Mouse (Mus musculus) right cerebral cortex, adult 2 months (tissue): ENCODE results near the gene Hoxc5.

ENCODE experiments used
- DNase-seq, 2 experiments: peaks; one replicate each; pipeline ENCODE4 v3.0.0; 2021 to 2022; ENCODE audit warnings: low spot score in 2 of 2

Hoxc5 gene

GRCm38 (mm10) chr15:102990461-102991397, 23.5 kb downstream of the Hoxc5 start, which contains the start of gene Hoxc8:
Hoxc8 (plus strand) TSS chr15:102990607.
- no peak for DNase-seq

GRCm38 (mm10) chr15:102991782-102992181, 24.5 kb downstream of the Hoxc5 start:
- DNase-seq = no peak

DNA sequence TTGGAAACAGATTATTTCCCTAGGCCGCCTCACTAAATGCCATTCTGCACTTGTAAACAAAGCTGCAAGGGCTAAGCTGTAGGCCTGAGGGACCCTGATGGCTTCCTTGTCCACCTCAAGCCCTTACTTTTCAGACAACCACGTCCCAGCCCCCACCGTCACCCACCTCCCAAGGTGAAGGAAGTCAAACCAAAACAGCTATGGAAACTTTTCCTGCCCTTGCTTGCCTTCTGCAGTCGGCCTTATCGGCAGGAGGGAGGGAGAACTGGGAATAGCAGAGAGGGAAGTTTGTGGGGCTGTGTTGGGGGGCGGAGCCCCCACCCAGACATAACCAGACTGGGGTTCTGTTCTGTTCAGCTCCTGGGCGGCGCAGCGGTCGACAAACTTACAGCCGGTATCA, 25.0 kb downstream of the Hoxc5 start:
- DNase-seq = no peak

GRCm38 (mm10) chr15:102992863-102993262, 25.6 kb downstream of the Hoxc5 start:
- no peak for DNase-seq

GRCm38 (mm10) chr15:102996548-102996947, 29.3 kb downstream of the Hoxc5 start:
- no peak for DNase-seq

DNA sequence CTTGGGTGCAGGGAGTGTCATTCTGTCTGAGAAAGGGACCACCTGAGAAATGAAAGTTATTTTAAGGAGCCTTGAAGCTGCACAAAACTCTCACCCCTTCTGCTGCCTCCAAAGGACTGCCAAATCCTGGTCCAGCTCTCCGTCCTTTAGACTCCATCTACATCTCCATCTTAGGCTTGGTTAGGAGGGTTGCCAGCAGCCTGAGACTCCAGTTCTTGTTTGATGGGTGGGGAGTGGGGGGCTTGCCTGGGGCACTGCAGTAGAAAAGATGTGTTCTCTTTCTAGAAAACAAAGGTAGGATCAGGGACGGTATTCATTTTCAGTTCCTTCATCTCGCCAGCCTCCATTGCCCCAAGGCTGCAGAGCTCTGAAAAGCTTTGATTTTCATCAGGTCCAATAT, 30.2 kb downstream of the Hoxc5 start:
- DNase-seq = no peak

DNA sequence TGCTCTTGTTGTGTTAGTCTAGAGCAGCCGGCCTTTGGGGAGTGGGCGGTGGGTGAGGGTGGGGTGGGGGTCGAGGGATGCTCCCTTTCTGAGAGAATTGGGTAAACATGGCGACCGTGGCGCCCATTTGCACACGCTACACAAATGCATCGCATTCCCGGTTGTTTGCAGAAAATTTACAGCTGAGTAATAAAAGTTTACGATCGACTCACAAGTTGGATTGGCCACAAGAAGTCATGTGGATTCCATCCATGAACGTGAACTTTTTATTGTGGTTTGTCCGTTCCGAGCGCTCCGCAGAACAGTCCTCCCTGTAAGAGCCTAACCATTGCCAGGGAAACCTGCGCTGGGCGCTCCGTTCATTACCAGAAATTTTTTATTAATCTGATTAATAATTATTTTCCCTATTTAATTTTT, 30.7 kb downstream of the Hoxc5 start, which contains the start of gene Hoxc6:
Gene Hoxc6, plus strand, starts transcription at position 319 of the 417 bp plus-strand sequence.
- no peak for DNase-seq

- no peak for DNase-seq
Measured at GRCm38 (mm10) chr15:102998608-102999182, 31.5 kb downstream of the Hoxc5 start.

DNA sequence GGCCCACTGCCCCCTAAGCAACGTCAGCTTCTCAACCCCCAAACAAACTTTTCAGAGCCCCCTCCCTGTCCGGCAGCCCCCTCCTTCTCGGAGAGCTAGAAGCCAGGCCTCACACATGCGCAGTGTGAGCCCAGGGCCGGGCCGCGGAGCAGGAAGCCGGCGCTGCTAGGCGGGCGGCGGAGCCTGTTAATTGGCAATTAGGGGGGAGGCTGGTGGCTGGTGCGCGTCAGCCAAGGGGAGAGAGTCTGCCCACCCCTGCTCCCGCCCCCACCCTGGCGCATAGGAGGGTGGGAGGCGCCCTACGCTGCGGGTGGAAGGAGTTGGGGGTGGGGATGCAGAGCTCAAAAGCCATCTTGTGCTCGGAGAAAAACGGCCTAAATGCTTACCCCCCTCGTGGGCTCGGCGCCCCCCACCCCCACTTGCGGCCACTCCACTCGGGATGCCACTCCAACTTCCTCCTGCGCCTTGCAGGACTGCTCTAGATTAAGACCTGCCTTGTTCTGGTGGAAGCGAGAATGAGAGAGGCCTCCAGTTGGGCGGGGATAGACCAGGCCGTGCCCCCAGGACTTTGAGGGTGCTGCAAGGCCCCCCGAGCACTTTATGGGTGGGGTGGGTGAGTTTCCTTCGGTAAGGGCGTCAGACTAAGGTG, 32.1 kb downstream of the Hoxc5 start:
- no peak for DNase-seq

DNA sequence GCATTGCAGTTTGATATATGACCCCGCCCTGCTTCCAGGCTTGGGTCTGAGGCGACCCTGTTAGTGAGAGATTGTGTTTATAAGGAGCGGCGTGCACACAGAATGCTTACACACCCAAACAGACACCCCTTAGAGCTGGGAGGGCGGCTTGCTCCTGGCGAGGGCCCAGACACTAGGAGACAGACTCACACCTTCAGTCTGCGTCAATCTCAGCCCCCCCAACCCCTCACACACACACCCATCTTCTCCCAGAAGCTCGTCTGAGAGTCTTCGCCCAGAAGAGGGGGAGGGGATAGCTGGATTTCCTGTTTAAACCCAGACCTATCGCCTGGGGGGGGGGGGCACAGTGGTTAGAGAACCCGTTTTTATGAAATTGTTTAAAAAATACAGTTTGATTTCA, 32.7 kb downstream of the Hoxc5 start:
- no peak for DNase-seq

GRCm38 (mm10) chr15:103000501-103000901, 33.3 kb downstream of the Hoxc5 start:
- DNase-seq = no peak

DNA sequence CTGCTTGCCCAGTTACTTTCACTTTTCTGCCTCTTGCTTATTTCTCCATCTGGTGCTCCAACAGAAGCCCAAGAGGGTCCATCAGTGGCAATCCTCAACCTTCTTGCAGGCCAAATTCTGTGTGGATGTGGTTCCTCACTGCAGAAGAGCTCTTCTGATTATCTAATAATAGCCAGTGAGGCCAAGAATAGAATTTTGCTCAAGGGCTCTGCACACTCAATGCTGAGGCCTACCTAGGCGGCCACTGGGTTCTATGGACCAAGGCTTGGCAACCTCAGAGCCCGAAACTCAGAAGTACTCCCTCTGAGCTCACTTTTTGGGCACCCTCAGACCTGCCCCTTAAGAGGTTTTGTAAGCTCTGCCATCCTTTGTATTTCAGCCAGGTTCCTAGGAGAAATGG, 34.1 kb downstream of the Hoxc5 start:
- DNase-seq = no peak

- DNase-seq = no peak
Measured at GRCm38 (mm10) chr15:103002156-103002555, 34.9 kb downstream of the Hoxc5 start.

GRCm38 (mm10) chr15:103002821-103003448, 35.7 kb downstream of the Hoxc5 start:
- no peak for DNase-seq

GRCm38 (mm10) chr15:103005308-103005707, 38.1 kb downstream of the Hoxc5 start:
- DNase-seq = no peak

DNA sequence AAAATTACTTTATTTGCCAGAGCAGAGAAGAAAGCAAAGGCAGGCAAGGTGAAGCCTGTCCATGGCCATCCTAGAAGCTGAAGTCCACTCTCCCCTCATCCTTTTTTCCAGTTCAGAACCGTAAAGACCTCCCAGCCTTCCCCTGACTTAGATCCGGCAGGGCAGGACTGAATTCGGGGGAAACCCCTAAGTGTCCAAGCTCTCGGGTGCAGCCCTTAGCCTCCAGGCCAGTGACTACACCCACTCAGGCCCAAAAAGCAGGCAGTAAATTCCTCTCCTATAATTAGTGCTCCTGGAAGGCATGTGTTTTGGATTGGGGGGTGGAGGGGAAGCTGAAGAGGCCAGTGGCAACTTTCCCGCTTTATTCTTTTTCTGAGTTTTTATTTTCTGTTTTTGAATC, 38.6 kb downstream of the Hoxc5 start:
- DNase-seq = no peak

GRCm38 (mm10) chr15:103006326-103006725, 39.1 kb downstream of the Hoxc5 start:
- DNase-seq = no peak

GRCm38 (mm10) chr15:103009265-103010111, 42.2 kb downstream of the Hoxc5 start:
- DNase-seq = no peak

DNA sequence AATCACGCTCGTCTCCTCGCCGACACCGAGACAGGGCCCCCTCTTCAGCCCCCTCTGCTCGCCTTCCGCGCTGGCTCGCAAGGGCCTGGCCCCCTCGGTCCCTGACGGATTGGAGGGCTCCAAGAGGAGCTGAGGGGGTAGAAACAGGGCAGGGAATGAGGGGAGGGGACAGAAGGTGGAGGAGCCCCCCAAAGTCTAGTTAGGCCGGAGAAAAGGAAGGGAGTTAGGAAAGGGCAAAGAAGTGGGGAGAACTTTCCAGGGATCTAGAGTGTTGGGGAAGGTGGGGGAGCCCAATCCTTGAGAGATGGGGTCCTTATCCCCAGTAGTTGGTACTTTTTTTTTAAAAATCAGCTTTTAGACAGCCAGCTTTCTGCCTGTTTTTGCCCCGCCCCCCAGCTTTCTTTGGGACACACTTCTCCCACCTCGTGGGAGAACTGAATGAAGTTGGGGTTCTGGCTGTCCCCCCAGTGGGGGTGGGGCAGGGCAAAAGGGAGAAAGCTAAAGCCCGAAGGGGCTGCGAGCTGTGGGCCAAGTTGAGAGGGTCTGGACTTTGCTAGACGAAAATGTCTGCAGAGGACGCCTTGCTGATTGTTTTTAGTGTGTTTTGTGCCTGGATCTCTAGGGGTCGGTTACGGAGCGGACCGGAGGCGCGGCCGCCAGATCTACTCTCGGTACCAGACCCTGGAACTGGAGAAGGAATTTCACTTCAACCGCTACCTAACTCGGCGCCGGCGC, 43.0 kb downstream of the Hoxc5 start:
- DNase-seq = no peak

GRCm38 (mm10) chr15:103010847-103011555, 43.8 kb downstream of the Hoxc5 start:
- no peak for DNase-seq
